Mouse (Mus musculus) v-Abl transformed pro-B cells (cell line): ENCODE data around the gene Klb.

Source experiments
- in situ Hi-C, 2 experiments: fragments of 400-800 bp; cut with MboI; formaldehyde crosslinking; loops; one replicate each; pipeline ENCODE4 v1.15.1; 2025; ENCODE audit not compliant: unreplicated experiment in 2 of 2

The Klb gene

GRCm38 (mm10) chr5:65367837-65368236, 19.7 kb downstream of the Klb start:
- in situ Hi-C loops: no loop called here

- in situ Hi-C loops: no loop called here
These were observed 23.4 kb downstream of the Klb start for GRCm38 (mm10) chr5:65371551-65371950.

GRCm38 (mm10) chr5:65374746-65375145, 26.6 kb downstream of the Klb start:
- in situ Hi-C loops: loop anchor here in 1 of 2 experiments (25.0 kb wide), 2 partner anchors 863 to 1638 kb away; no protein-coding TSS in a partner anchor

- in situ Hi-C loops: loop anchor here in 1 of 2 experiments (25.0 kb wide), 2 partner anchors 852 to 1627 kb away; no protein-coding TSS in a partner anchor
These were observed 37.6 kb downstream of the Klb start for GRCm38 (mm10) chr5:65385704-65386103.

GRCm38 (mm10) chr5:65387008-65387867, 39.1 kb downstream of the Klb start:
- in situ Hi-C loops: loop anchor here in 1 of 2 experiments (25.0 kb wide), 2 partner anchors 850 to 1625 kb away; no protein-coding TSS in a partner anchor

- in situ Hi-C loops: loop anchor here (5.0 to 25.0 kb wide), 5 partner anchors 54 to 1621 kb away; partner anchors contain the start of gene Rfc1 (in 1 of the 2)
These were observed 42.8 kb downstream of the Klb start, which contains the start of the genes Rpl9 and Lias for GRCm38 (mm10) chr5:65390648-65391644. Rpl9 (minus strand) TSS chr5:65391444. Lias (plus strand) TSS chr5:65391497.

- in situ Hi-C loops: loop anchor here (5.0 to 25.0 kb wide), 5 partner anchors 54 to 1621 kb away; partner anchors contain the start of gene Rfc1 (in 1 of the 2)
These were observed 43.6 kb downstream of the Klb start for GRCm38 (mm10) chr5:65391753-65392152.

GRCm38 (mm10) chr5:65394425-65394824, 46.3 kb downstream of the Klb start:
- in situ Hi-C loops: loop anchor here (5.0 to 25.0 kb wide), 5 partner anchors 57 to 1618 kb away; partner anchors contain the start of gene Rfc1 (in 1 of the 2)

GRCm38 (mm10) chr5:65401251-65401994, 53.3 kb downstream of the Klb start:
- in situ Hi-C loops: loop anchor here in 1 of 2 experiments (5.0 to 25.0 kb wide), 2 partner anchors 121 to 561 kb away; no protein-coding TSS in a partner anchor

GRCm38 (mm10) chr5:65407989-65408388, 59.9 kb downstream of the Klb start:
- in situ Hi-C loops: loop anchor here (5.0 to 25.0 kb wide), 4 partner anchors 114 to 554 kb away; partner anchors contain the start of gene Pds5a (in 1 of the 2)

GRCm38 (mm10) chr5:65415653-65416458, 67.7 kb downstream of the Klb start:
- in situ Hi-C loops: loop anchor here in 1 of 2 experiments (25.0 kb wide), 1 partner anchor 546 kb away; no protein-coding TSS in a partner anchor

- in situ Hi-C loops: loop anchor here in 1 of 2 experiments (25.0 kb wide), 1 partner anchor 543 kb away; no protein-coding TSS in a partner anchor
These were observed 71.0 kb downstream of the Klb start for GRCm38 (mm10) chr5:65419136-65419535.

GRCm38 (mm10) chr5:65420822-65421221, 72.7 kb downstream of the Klb start:
- in situ Hi-C loops: loop anchor here in 1 of 2 experiments (25.0 kb wide), 1 partner anchor 541 kb away; no protein-coding TSS in a partner anchor

GRCm38 (mm10) chr5:65422803-65423202, 74.7 kb downstream of the Klb start:
- in situ Hi-C loops: loop anchor here in 1 of 2 experiments (25.0 kb wide), 1 partner anchor 539 kb away; no protein-coding TSS in a partner anchor

- in situ Hi-C loops: loop anchor here in 1 of 2 experiments (25.0 kb wide), 1 partner anchor 538 kb away; no protein-coding TSS in a partner anchor
These were observed 76.1 kb downstream of the Klb start for GRCm38 (mm10) chr5:65424215-65424614.

- in situ Hi-C loops: no loop called here
These were observed 77.1 kb downstream of the Klb start for GRCm38 (mm10) chr5:65425251-65425650.

GRCm38 (mm10) chr5:65428321-65428720, 80.2 kb downstream of the Klb start:
- in situ Hi-C loops: no loop called here

- in situ Hi-C loops: no loop called here
These were observed 81.3 kb downstream of the Klb start for GRCm38 (mm10) chr5:65429441-65429840.
